Mouse (Mus musculus) CD4-positive naive resting alpha-beta T cell, adult 57 days (primary cell): ENCODE data around the gene Dnaic2. TPM values are rescaled to one million over a fixed set of nuclear protein-coding genes. Genes with fewer than 3 reads are reported as not detected.

Source experiments
- total RNA-seq: library from RNA; stranded (reverse); gene quantifications from one replicate; pipeline ENCODE4 v1.2.4, GENCODE M21; 2023

The Dnaic2 gene
- total RNA-seq: not detected

DNA sequence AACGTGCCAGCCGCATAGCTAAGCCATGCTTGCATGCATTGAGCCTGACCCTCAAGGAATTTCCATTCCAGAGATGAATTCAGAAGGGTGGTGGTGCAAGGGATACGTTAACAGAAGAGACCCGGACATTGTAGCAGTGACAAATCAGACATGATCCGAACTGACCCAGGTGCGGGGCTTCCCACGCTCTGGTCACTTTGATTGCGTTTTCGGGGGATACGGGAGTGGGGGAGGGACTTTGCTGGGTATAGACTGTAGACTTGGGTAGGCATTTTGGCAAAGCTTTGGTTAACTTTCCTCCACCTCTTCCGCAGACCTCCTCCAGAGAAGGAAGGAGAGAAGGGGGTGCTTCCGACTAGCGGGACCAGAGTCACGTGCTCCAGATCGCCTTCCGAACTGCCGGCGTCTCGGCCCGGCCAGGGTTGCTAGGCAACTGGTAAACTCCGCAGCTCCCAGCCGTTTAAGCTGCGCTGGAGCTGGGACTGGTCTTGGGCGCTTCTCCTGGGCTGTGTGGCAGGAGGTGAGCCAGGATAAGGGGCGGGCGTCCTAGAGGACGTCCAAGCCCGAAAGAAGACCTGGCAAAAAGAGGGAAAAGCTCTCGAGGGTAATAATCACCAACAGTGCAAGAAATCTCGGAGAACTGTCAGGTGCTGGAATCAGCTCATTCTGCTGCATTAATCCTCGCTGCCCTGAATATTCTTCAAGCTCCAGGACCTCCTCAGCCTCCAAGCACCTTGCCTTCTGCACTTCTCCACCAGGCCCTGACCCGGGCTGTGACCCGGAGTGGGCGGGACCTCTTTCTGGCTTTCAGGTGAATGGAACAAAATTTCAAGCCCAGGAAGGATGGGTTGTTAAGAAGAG lies at the start of gene Dnaic2:
Gene Dnaic2 (plus strand): TSS at position 444 of the 861 bp plus-strand sequence.

DNA sequence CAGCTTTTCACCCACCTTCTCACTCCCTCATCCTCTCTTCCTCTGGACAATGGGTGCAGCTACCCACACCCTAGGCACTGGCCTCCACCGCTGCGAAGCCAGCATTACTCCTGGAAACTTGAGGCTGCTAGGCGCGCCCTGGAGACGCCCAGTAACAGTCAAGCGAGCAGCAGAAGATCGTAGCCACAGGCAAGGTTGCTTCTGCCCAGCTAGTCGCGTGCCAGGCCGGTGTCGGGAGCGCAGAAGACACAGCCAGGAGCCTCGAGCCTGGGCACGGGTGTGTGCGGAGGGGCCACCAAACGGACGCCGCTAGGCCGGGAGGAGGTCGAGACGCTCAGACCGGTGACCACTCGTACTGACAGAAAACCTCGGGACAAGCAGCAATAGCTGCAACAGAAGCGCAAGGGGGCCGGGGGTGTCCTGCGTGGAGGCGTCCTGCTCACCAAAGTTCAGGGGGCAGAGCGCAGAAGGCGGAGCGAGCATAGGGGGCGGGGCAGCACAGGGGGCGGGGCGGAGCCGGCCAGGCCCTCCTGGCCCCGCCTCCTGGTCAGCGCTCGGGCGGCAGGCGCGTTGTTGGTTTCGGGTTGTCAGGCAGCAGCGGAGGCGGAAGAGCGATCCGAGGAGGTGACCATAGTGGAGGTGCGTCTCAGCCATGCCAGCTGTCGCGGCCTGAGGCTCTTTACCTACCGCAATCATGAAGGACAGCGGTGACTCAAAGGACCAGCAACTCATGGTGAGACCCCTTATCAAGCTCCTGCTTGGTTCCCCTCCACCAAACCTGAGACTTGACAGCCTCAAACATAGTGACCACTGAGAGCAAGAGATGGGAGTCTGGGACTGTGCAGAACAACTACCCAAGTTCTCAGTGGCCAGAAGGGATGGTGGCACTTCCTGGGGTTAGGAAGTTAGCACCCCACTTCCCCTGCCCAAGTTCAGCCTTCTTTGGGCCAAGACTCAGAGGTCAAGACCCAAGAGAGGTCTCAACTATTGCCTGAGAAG lies 37.9 kb downstream of the Dnaic2 start, which contains the start of gene Kif19a:
Gene Kif19a (plus strand): TSS at position 569 of the 999 bp plus-strand sequence.

DNA sequence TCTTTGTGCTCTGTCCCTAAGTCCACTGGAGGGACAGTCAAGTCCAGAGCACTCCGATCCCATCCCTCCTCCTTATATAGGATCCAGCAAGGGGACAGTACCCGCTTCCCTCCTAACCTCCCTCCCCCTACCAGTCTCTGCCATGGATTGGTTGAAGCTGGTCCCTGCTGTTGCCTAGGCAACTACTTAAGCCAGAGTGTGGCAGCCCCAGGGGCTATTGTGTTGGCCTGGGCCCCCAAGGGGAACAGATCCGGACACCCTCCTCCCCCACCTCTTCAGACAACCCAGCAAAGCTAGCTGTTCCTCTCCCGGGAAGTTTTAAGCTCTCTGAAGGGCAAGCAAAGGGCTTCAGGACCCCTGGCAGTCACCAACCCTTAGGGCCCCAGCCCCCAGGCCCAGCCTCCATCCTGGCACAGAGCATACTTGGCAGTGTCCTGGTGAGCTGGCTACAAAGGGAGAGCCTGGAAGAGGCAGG lies 68.7 kb downstream of the Dnaic2 start, which contains the start of gene Btbd17:
Gene Btbd17 (minus strand): TSS at position 98 of the 475 bp plus-strand sequence.

DNA sequence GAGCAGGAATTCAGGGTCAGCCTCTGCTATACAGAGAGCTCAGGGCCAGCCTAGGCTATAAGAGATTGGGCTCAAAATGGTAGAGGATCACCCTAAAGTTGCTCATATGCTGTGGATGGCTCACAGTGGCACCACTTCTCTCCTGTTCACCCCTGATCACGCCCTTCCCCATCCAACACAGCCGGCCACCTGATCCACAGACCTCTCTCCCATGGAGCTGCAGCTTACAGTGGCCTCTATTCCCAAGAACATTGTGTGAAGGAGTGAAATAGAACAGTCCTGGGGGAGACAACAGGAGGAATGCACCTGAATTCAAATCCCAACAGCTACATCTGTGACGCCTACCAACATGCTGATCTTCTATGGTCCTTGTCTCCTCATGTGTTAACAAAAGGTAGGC lies 71.4 kb downstream of the Dnaic2 start, which contains the start of gene Gpr142:
Gene Gpr142 (plus strand): TSS at position 301 of the 400 bp plus-strand sequence.

Other genes with a start within 250 kb of the Dnaic2 start
- 2,702 TPM for gene Rpl38, start 58.9 kb upstream of the Dnaic2 start, total RNA-seq
- gene Ttyh2, start 52.0 kb upstream of the Dnaic2 start, total RNA-seq: 0.86 TPM
- not detected for gene Kif19a, start 38.0 kb downstream of the Dnaic2 start, total RNA-seq
- not detected for gene Btbd17, start 68.5 kb downstream of the Dnaic2 start, total RNA-seq
- not detected for gene Gpr142, start 71.5 kb downstream of the Dnaic2 start, total RNA-seq
- gene Gprc5c, start 123.7 kb downstream of the Dnaic2 start, total RNA-seq: 0.92 TPM
- gene Cd300a, start 162.6 kb downstream of the Dnaic2 start, total RNA-seq: 2.2 TPM
- gene Cd300lb, start 207.0 kb downstream of the Dnaic2 start, total RNA-seq: 0.30 TPM
- not detected for gene Cd300c, start 241.7 kb downstream of the Dnaic2 start, total RNA-seq